Mouse (Mus musculus): ENCODE data around the gene Lamc3.

GRCm38 (mm10) chr2:31917636-31918035 lies 30.5 kb downstream of the Lamc3 start:
- peak; percentile 41 for TF ChIP-seq CTCF (conservative IDR thresholded peaks at IDR 0.05; ENCODE audit: low read length)
- no peak for TF ChIP-seq POU5F1 (IDR thresholded peaks at IDR 0.05; ENCODE audit: borderline replicate concordance, low read length)
- no peak for TF ChIP-seq NANOG (IDR thresholded peaks at IDR 0.05; ENCODE audit: borderline replicate concordance, low read length)

All from E14TG2a.4 (cell line).